Mouse (Mus musculus): ENCODE data around the gene Idh2.

DNA sequence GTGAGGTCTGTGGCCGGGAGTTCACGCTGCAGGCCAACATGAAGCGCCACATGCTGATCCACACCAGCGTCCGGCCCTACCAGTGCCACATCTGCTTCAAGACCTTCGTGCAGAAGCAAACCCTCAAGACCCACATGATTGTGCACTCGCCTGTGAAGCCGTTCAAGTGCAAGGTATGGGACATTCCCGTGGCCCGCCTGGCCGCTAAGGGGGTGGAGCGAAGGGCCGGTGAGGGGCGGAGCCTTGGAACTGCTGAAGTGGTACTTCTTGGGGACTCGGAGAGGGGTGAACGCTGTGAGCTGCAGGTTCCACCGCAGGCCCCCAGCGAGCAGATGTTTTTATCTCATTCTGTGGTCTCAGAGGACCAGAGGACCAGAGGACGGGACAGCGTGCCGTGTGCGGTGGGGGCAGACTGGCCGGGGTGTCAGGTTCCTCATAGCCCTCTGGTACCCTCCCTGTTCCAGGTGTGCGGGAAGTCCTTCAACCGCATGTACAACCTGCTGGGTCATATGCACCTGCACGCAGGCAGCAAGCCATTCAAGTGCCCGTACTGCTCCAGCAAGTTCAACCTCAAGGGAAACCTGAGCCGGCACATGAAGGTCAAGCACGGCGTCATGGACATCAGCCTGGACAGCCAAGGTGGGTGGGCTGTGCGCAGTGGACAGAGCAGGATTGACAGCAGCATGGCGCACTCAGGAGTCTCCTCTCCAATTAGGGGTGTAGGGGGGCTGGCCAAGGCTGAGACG lies 29.0 kb downstream of the Idh2 start:
- TF ChIP-seq CTCF (IDR thresholded peaks at IDR 0.05; ENCODE audit: borderline replicate concordance, insufficient read depth, low read length) (no peak), POLR2A (IDR thresholded peaks at IDR 0.05; ENCODE audit: low read depth, low read length) (no peak)

Measured in embryonic fibroblast, embryonic 13.5 days (primary cell).